Mouse (Mus musculus) erythroblast, embryonic 14.5 days (primary cell): ENCODE measurements around the gene Apom.

Experiments
- GATA1 ChIP-seq: IDR thresholded peaks from 2 replicates; pipeline ENCODE4 v1.6.1; 2012; ENCODE audit warnings: low read length, inconsistent platforms, mixed read lengths
- TAL1 ChIP-seq: IDR thresholded peaks from 3 replicates; pipeline ENCODE4 v1.6.1; 2012; ENCODE audit warnings: low read length, inconsistent platforms, mixed read lengths

DNA sequence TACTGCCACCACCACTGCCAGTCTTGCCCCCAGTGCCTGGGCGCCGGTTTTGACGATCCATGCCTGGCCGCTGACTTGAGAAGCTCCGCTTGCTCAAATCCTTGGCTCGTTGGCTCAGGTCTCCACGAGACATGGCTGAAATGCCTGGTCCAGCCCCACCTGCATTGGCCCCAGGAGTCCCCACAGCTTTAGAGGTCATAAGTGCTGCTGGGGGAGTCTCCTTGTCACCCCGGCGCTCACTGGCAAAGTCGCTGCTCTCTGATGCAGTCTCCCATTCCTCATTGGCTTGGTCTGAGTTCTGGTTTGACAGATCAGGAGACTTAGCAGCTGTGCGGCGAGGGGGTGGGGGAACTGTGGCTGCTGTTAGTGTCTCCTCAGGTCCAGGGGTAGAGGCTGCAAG lies 23.6 kb upstream of the Apom start:
- TF ChIP-seq GATA1 (no peak), TAL1 (no peak)
